Mouse (Mus musculus) activated CD4-positive, CD25-positive, alpha-beta regulatory T cell, adult 4 months (primary cell): Measurements from ENCODE around the gene Meaf6. TPM values are rescaled to one million over a fixed set of nuclear protein-coding genes. Genes with fewer than 3 reads are reported as not detected.

Experiments
- ATAC-seq: one replicate; pipeline ENCODE4 v1.8.0; 2017
- polyA plus RNA-seq, 2 experiments: library from polyadenylated mRNA; unstranded; fragments of 100-300 nt; shearing (Covaris generic); gene quantifications; one replicate each; pipeline ENCODE4 v1.2.1; 2017

Gene Meaf6
- polyA plus RNA-seq = 10 to 100 TPM; 62.6 to 68.1 TPM

DNA sequence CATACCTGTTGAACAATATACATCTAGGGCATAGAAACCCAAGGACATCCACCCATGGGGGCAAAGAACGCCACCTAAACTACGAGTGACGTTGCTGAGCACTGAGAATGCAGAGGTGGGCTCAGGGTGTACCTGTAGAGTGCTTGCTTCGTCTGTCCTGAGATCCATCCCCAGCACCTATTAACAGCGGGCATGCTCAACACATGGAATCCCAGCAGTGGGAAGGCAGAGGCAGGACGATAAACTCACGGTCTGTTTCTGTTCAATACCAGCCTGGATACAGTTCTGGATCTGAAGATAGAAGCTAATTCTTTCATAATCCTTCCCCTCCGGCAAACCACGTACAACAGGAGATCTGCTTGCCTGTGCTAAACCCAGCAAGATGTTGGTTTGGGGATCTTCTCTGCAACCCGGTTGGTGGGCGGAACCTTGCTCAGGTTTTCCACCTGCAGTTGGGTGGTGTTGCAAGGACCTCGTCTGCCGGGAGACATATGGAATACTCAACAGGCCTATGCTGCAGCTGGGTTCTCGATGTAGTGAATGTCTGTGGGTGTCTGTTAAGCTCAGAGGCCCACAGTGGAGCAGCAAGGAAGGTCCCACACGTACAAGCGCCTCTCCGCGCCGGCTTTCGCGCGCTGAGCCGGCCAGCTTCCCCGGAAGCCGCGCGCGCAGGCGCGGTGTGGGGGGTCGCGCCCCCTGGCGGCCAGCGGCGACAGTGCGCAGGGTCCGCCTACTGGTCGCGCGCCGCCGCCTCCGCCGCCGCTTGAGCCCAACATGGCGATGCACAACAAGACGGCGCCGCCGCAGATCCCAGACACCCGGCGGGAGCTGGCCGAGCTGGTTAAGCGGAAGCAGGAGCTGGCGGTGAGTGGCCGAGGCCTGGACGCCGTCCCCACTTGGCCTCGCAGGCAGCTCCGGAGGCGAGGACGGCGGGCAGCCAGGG is at the start of gene Meaf6:
Meaf6 (plus strand) TSS at position 732 of the 943 bp plus-strand sequence.
- peak; percentile 80 for ATAC-seq

DNA sequence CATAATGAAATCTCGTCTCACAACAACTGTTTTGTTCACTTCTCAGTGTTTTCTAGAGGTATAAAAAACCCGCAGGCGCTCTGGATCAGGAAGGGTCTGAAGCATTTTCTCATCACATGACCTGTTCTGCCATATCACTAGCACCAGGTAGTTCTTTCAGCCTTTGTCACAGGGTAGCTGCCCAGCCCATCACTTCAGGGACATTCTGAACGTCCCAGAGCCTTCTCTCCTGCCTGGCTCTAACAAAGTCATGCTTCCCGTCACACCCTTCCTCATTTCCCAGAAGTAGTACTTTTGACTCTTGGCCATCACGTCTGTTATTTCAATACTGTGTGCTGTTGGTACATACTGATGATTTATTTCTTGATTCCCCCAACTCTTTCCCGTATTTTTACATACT is 40.5 kb upstream of the Meaf6 start:
- ATAC-seq = no peak

DNA sequence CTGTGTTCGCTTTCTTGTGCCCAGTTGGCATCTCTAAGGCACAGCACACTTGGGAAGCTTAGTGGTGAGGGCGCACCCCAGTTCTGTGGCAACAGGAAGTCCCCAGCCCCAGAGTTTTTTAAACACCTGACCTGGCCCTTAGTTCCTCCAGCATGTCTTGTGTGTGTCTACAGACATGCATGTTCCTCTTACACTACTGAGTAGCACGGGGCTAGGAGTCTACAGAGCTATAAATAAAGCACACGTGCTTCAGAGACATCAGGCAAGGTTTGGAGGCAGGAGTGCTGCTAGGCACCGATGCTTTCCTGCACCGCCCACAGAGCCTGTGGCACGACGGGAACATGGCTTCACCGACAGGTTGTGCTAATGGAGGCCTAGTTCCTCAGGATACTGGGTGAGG is 29.5 kb upstream of the Meaf6 start:
- ATAC-seq = no peak

DNA sequence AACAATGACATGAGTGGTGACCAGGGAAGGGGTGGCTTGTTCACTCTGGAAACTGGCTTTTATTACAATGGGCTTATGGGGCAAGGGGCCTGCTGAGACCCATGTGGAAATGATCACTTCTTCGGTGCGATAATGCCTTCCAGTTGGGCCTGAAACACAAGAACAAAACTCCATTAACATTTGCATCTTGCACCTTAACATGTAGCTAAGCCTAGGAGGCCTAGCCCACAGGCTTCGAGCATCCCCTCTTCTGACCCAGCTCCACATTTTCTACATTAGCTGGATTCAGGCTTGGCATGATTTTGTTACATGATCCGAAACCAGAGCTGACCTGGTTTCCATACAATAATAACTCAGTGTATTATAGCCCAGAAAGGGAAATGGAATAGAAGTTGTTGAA is 28.5 kb upstream of the Meaf6 start:
- no peak for ATAC-seq

DNA sequence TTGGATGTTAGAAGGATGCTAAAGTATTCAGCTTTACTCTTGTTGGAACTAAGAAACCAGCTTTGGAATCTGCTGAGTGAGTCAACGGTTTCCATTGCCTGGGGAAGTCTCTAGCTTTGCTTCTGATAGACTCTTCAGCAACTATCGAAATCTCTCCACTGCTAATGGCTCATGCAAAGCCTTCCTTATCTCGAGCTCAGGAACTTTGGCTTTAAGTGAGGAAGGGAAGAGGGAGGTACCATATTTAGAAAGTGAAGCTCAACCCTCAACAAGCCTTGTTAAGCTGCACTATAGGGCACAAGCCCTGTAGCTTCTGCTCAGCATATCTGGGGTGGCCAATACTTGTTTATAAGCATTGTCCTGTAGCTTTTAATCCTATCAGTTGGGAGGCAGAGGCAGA is 27.7 kb upstream of the Meaf6 start:
- no peak for ATAC-seq

DNA sequence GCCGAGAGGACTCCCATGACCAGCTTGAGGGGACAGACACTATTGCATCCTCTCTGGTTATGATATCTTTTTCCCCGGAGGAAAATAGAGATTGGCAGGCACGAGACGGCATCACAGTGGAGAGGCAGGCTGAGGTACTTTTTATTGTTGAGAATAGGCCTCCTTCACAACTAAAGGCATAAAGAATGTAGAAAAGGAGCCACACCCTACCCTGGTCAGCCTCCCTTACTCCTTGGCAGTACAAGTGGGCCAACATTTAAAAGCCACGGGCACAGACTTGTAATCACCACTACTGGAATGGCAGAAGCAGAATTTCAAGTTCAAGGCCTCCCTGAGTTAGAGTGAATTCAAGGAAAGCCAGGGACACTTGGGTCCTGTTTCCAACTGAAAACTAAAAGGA is 26.9 kb upstream of the Meaf6 start:
- ATAC-seq = no peak

DNA sequence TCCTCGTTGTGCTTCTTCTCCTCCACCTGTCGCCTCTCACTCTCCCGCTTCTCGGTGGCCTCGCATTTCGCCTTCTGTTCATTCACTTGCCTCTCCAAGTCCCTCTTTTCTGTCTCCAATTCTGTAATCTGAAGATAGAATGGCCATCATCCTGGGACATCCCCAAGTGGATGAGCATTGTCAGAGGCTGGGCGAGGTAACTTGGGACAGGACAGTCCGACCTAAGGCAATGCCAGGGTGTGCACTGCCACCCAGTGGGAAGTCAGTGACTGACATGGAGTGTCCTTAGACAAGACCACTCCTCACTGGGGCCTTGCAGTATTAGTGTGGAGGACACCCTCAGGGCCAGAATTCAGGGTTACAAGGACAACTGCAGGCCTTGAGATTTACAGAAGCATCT is 25.9 kb upstream of the Meaf6 start:
- peak; percentile 54 for ATAC-seq

DNA sequence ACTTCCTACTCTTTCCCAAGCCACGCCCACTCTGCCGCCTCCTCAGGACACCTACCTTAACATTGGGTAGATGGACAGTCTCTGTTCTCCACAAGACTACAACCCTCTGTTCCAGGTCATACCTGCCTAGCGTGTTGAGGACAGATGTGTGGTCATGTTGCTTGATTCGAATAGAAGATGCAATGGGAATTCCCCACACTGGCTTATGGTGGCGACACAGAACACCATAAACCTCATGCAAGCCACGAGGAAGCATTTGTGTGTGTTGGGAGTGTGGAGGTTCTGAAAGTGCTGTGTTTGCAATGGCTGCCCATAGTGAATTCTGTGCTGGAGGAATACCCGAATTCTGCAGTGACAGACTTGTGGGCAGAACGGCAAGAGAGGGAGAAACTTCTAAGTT is 21.1 kb upstream of the Meaf6 start:
- ATAC-seq = no peak

DNA sequence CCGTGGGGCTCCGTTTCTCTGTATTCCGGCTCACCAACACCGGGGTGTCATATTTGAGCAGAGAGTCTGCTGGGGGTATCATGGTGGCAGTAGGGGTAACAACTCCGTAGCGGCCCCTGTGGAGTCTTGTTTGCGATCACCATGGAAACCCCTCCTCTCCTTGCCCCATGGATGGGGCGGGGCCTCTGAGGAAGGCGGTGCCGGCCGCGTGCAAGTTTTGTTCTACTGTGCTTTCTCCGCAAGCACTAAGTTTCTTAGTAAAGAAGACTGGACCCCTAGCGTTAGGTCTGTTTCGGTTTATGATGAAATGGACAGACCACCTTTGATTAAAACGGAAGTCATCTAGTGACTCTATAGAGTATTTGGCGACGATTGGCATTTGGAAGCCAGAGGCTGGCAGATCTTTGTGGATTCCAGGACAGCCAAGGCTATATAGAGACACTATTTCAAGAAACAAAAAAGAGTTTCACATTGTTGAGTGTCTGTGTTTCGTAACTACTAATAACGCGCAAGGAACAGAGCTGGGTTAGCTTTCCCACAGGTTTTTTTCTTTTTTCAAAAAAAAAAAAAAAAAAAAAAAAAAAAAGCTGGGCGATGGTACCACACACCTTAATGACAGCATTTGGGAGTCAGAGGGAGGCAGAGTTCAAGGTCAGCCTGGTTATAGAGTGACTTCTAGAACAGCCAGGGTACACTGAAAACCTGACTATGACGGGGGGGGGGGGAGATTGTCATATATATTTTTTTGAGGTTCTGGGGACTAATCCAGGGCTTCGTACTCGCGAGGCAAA is 19.2 kb upstream of the Meaf6 start, which contains the start of gene Dnali1:
Dnali1 (minus strand) TSS at position 187 of the 791 bp plus-strand sequence.
- peak; percentile 1 for ATAC-seq

DNA sequence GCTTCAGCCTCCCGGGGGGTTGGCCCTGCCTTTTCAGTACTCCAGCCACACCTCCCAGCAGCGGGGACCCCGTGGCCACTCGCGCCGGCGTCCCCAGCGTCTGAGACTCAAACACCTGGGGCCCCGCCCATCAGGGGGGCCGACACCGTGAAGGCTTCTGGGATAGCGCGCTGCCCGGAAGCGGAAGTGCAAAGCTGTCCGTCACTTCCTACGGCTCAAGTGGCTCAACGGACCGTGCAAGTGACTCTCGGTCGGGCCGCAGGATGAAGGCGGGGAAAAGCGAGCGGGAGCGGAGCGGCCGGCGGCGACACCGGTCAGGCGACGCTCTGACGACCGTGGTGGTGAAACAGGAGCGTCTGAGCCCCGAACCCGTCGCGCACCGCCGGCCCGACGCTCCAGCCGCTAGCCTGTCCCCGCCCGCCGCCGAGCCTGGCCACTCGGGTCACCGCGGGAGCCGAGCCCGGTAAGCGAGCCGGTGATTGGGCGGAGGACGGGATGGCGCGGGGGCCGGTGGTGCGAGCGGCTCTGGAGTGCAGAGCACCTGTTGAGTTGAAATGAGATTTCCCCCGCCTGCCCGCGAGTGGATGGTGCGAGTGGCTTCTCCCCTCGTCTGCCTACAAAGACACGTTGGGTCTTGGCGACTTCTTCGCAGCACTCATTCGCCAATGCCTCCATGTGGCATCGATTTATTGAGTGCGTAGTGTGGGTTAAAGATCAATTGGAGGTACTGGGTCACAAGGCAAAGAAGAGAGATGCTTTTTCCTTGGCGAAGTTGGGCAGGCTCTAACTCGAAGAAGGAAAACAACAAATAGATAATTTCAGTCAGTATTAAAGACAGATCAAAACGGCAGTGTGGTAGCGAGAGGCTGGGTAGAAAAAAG is 18.2 kb upstream of the Meaf6 start, which contains the start of gene Snip1:
Snip1 (plus strand) TSS at position 183 of the 881 bp plus-strand sequence.
- ATAC-seq = peak; percentile 88

DNA sequence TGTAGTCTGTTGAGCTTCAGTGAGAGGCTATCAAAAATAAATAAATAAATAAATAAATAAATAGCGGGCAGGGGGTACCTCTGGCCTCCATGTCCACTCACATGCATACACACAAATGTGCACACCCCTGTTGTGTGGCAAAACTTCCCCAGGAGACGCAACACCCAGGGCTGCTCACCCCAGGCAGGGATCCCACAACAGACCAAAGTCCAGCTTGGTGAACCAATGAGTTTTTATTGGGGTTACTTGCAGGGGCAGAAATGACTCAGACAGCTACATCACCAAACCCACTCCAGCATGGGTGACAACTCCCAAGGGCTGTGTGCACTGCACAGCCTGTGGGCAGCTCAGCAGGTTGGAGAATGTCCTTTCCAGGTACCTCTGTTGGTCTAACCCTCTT is 7.2 kb upstream of the Meaf6 start:
- ATAC-seq = no peak

DNA sequence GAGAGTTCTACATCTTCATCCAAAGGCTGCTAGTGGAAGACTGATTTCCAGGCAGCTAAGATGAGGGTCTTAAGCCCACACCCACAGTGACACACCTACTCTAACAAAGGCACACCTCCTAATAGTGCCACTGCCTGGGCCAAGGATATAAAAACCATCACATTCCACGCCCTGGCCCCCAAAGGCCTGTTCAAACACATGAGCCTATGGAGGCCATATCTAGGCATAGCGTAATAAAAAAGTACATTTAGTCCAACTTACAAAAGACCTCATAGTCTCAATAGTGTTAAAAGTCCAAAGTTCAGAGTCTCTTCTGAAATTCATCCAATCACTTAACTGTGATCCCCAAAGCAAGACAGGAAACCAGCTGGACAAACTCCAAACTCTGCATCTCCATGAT is 6.2 kb upstream of the Meaf6 start:
- ATAC-seq = no peak

DNA sequence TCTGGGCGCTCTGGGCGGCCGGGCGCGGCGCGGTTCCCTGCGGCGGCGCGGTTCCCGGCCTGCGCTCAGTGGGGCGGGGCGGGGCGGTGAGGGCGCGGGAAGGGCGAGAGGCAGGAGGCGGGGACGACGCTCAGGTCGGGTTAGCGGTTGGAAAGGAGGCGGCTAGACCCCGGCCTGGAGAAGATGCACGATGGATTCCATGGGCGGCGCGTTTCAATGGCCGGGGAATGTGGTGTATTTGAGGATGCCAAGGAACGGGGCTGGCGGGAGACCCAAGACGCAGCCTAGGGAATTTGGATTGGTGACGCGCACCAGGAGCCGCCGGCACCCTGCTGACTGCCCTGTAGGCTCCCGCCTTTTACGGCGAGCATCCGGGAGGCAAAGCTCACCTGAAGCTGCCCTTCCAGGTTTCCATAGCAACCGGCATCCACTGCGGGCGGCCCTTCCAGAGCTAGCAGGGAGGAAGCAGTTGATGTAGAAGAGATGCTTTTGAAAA is 460 bp downstream of the Meaf6 start:
- ATAC-seq = peak; percentile 53

DNA sequence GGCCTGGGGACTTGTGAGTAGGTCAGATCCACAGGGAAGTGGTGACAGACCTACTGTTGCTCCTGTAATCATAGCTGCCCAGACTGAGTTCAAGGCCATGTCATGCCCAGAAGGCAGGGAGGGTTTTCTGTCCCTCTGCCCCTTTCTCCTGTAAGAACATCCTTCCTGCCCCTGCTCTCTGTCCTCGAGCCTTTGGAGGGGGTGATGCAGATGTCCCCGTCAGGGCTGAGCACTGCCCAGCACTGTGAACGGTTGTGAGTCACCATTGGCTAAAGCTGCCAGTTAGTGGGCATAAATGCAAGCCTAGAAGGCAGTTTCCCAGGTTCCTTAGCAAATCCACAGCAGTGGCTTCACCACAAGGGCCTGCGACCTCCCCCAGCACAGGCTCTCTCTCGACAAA is 8.1 kb downstream of the Meaf6 start:
- ATAC-seq = no peak

DNA sequence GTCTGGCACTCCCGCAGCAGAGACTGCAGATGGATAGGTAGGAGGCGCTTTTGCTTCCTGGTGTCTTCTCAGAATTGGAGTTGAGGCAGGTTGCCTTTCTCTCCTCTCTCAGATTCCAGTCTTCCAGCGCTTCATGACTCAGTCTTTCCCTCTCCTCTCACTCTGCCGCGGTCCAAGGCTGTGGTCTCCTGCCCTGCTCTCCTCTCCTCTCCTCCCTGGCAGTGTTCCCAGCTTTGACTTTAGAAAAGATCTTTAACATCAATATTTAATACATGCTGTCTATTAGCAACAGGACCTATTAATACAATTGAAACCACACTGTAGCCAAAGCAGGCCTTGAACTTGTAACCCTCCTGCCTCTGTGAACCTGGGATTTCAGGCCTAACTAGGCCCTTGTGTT is 11.1 kb downstream of the Meaf6 start:
- ATAC-seq = no peak

DNA sequence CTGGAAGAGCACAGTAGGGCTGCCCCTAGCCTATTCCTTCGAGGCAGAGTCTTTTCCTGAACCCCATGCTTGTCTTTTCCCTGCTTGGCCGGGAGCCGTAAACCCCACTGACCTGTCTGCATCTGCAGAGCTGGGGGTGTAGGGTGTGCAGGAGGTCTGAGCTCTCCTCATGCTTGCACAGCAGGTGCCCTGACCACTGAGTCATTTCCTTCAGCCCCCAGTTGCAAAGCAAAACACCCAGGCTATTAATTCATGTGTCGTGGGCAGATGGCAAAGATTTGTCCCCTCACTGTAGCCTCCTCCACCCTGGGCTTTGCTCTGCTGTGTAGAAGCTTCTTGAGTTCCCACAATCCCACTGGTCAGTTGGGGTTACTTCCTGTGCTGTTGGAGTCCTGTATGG is 12.5 kb downstream of the Meaf6 start:
- ATAC-seq = no peak

DNA sequence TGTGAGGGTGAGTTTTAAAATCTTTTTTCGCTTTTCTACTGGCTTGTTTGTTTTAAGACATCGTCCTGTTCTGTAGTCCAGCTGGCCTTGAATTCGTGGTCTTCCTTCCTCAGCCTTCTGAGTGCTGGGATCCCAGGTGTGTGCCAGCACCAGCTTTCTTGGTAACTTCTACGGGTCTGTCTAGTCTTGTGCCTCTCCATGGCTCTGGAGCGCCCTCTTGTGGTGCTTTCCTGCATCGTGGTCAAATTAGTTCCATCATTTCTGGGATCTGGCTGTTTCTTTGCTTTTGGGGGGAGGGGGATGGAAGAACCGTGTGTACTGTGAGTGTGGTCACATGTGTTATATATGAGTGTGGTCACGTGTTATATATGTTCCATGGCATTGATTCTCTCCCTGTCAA is 14.5 kb downstream of the Meaf6 start:
- ATAC-seq = peak; percentile 88

DNA sequence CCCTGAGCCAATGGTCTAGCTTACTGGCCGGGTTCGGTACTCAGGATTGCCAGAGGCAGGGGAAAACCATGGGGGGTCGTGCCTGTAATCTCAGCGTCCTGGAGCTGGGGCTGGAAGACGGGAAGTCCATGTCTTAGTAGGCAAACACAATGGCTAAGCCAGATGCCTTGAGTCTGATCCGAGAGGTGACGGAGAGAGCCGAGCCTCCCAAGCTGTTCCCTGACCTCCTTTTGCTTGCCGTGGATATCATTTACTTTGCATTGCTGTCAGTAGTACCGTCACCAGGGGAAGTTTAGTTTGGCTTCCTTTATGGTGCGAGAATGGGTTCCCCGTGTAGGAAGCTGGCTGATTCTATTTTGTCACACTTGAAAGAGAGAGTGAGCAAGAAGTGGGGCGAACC is 16.4 kb downstream of the Meaf6 start:
- no peak for ATAC-seq

DNA sequence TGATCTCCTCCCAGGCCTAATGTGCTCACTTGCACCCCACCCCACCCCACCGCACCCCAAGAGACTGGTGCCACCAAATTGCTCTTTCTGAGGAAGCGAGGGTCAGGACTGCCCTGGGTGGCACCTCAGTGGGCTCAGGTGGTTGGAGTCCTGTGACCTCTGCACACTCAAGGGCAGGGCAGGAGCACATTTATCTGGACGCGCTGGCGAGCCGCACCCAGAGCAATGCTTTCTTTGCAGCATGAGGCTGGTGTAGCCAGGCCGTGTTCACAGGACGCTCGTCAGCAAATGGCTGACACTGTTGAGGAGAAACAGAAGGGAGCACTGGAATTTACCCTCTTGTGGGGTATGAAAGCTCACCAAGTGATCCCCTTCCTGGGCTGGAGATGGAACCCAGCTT is 20.4 kb downstream of the Meaf6 start:
- no peak for ATAC-seq

DNA sequence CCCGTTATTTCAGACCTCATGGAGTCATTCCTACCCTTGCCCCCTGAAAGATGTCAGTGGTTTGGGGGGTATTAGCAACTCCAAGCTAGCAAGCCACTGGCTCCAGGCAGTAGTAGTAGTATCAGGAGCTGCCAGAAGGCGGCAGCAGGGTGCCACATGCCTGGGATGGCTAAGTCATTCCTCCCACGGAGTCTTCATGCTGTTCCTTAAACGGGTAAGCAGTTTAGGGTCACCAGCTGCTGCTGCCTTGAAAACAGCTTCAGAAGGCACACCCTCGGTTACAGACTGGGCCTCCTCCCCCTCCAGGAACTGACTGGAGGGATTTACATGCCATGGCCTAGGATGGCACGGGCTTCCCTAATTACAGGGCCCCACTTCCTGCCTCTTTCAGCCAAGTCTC is 29.7 kb downstream of the Meaf6 start:
- ATAC-seq = peak; percentile 58

DNA sequence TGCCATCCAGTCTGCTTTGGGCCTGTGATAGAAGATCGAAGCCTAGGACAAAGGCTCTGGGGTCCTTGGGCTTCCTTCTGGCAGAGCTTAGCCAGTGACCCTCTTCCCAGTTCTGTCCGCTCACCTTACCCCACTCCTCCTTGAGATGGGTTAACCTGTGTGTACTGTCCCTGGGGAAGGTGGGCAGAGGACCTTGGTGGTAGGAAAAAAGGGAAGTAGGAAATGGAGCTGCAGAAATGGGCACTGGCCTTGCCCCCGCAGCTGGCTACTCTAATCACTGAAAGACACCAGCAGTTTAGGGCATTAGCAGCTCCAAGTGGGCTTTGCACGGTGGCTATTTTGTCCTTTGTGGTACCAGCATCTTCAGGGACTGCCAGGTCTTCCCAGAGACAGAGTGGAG is 30.1 kb downstream of the Meaf6 start:
- ATAC-seq = no peak

DNA sequence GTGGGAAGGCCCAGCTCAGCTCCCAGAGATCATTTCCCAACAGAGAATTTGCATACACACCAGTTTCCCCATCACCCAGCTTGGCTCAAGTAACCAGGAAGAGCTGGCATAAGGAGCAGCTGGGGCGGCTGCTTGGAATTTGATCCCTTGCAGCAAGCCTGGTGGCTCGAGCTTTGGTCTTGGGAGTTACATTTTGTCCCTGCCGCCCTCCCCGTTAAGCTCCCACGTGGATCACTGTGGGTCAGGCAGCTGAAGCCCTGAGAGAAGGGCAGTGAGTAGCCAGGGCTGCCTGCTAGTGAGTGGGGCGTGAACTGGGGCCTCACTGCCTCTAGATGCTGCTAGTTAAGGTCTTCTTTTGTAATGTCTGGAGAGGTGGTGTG is 30.8 kb downstream of the Meaf6 start:
- no peak for ATAC-seq
